Mouse (Mus musculus) stomach, embryonic 14.5 days (tissue): ENCODE measurements around the gene Meaf6. TPM values are rescaled to one million over a fixed set of nuclear protein-coding genes. Genes with fewer than 3 reads are reported as not detected.

Experiments used
- polyA plus RNA-seq: library from polyadenylated mRNA; unstranded; fragments of >200 nt; fragmentation: Nextera tagmentation; extraction: Ambion mirVana; gene quantifications from 2 replicates; pipeline ENCODE4 v1.2.1, GENCODE M21; 2014

The Meaf6 gene
- polyA plus RNA-seq, 1 experiment from 2014 or later: 69.2 TPM

Other genes starting within 250 kb of the Meaf6 start
- 31.6 and 39.6 TPM in 2 replicates for gene Yrdc, start 234.5 kb upstream of the Meaf6 start, polyA plus RNA-seq
- gene 1110065P20Rik, start 233.9 kb upstream of the Meaf6 start, polyA plus RNA-seq: 60.1 and 69.1 TPM in 2 replicates
- 1.6 and 1.7 TPM in 2 replicates for gene Maneal, start 223.0 kb upstream of the Meaf6 start, polyA plus RNA-seq
- gene Epha10, start 204.2 kb upstream of the Meaf6 start, polyA plus RNA-seq: 0.21 and 0.56 TPM in 2 replicates
- 5.0 and 6.0 TPM in 2 replicates for gene 9930104L06Rik, start 148.1 kb upstream of the Meaf6 start, polyA plus RNA-seq
- 121 and 125 TPM in 2 replicates for gene Cdca8, start 145.8 kb upstream of the Meaf6 start, polyA plus RNA-seq
- 18.3 and 20.9 TPM in 2 replicates for gene Rspo1, start 98.7 kb upstream of the Meaf6 start, polyA plus RNA-seq
- 84.6 and 86.0 TPM in 2 replicates for gene Gnl2, start 68.5 kb upstream of the Meaf6 start, polyA plus RNA-seq
- gene Dnali1, start 19.4 kb upstream of the Meaf6 start, polyA plus RNA-seq: 0.11 and 0.22 TPM in 2 replicates
- 27.7 and 30.1 TPM in 2 replicates for gene Snip1, start 18.5 kb upstream of the Meaf6 start, polyA plus RNA-seq
- 1.1 and 1.2 TPM in 2 replicates for gene Zc3h12a, start 42.7 kb downstream of the Meaf6 start, polyA plus RNA-seq